Mouse (Mus musculus) ovary, postnatal 14 days (tissue): ENCODE measurements around the gene Fsip1.
A peak's percentile ranks its signal among the peaks of the same experiment; 100 is the strongest.
"Not testable (repeated sequence)": the region's sequence is repeated elsewhere in the genome, so short reads cannot be mapped to it uniquely, and the experiment has no call there.

Experiments used
- DNase-seq: peaks from one replicate; pipeline ENCODE4 v3.0.0; 2022; ENCODE audit warnings: low spot score

Gene Fsip1

GRCm38 (mm10) chr2:118174558-118175383 is 82.0 kb downstream of the Fsip1 start:
- no peak for DNase-seq

DNA sequence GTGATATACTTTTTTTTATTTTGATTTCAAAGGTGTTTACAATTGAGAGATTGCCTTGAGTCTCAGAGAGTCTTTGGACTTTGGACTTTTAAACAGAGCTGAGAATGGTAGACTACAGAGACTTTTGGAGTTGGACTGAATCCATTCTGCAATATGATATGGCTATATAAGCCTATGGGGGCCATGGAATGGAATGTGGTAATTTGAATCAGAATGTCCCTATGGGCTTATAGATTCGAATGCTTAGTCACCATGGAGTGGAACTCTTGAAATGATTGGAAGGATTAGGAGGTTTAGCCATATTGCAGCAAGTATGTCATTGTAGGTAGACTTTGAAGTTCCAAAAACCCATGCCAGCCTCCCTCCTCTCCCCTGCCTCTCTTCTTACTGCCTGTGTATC is 88.5 kb downstream of the Fsip1 start:
- no peak for DNase-seq

DNA sequence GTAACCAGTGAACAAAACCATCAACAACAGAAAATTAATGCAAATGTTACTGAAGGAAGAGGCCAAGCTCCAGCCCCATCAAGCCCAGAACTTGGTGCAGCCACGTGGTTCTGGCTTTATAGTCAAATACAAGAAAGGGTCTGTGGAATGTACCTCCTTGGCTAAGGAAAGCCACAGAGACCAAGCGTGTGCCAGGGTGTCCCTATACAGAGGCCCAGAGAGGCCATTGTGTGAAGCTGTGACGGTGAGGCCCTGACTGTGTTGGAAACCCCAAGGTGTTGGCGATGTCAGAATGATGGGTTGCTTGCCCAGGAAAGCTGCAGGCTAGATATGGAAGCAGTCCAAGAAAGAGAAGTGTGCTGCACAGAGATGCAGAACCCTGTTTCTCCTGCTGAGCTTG is 89.0 kb downstream of the Fsip1 start:
- DNase-seq, result no peak

- DNase-seq, result no peak
These were observed 91.1 kb downstream of the Fsip1 start for GRCm38 (mm10) chr2:118165691-118166090.

DNA sequence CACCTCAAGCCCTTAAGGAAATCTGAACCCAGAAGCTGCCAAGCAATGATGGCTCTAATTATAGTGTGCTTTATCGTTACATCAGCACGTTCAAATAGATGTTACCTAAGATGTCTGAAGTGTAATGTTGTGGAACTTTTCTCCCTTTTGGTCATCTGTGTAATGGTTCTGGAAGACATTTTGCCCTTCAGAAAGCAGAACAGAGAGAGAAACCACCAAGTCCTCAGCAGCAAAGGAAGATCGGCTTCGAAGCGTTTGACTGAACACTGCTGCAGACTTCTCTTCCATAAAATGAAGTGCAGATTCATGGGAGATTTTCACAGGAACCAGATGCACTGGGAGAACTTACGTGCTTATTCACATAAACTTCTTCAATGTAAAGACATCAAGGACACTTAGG is 92.6 kb downstream of the Fsip1 start:
- no peak for DNase-seq

GRCm38 (mm10) chr2:118162486-118162885 is 94.3 kb downstream of the Fsip1 start:
- DNase-seq, result no peak

DNA sequence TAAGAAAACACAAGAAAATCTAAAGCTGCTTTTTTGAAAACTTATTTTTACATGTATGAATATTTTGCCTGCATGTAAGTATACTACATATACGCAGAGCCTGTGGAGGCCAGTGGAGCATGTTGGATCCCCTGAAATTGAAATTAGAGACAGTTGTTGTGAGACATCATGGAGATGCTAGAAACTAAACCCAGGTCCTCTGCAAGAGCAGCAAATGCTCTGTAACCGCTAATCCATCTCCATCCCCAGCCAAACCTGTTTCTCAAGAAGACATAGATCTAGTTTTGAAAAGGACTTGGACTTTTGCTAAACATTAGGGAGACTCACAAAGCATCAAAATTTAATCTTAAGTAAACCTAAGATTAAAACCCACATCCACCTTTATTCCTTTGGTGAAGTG is 95.8 kb downstream of the Fsip1 start:
- no peak for DNase-seq

DNA sequence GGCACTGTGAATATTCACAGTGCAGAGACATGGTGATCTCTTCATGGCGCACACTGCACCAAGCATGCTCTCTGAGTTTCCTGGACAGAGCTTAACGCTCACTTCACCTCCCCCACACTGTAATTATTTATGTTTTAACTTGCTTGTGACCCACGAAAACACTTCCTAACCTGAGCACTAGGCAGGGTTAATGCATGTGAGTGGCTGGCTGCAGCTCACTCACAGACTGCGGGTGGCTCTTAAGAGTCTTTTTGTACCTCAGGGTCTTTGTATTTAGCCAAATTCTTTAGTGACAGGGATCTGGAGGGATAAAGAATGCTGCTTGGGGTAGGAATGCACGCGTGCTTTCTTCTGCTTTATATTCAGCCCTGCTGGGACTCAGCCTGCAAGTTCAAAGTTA is 96.2 kb downstream of the Fsip1 start:
- no peak for DNase-seq

DNA sequence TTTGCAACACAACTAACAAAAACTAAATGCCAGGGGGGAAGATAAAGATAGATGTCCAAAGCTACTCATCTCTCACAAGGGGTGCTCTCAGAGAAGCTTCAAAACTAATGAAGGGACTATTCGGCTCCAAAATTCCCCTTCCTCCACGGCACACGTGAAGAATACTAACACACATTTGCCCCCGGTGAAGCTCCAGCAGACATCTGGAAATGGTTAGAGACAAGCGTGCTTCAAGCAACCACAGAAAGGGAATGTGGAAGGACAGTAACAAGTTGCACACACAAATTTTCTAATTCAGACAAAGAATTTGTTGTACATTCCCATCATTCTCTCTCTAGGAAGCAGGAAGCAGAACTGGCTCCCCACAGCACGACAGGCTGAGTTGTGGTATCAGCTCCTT is 97.6 kb downstream of the Fsip1 start:
- no peak for DNase-seq

- DNase-seq, result no peak
These were observed 98.7 kb downstream of the Fsip1 start for GRCm38 (mm10) chr2:118158095-118158494.

DNA sequence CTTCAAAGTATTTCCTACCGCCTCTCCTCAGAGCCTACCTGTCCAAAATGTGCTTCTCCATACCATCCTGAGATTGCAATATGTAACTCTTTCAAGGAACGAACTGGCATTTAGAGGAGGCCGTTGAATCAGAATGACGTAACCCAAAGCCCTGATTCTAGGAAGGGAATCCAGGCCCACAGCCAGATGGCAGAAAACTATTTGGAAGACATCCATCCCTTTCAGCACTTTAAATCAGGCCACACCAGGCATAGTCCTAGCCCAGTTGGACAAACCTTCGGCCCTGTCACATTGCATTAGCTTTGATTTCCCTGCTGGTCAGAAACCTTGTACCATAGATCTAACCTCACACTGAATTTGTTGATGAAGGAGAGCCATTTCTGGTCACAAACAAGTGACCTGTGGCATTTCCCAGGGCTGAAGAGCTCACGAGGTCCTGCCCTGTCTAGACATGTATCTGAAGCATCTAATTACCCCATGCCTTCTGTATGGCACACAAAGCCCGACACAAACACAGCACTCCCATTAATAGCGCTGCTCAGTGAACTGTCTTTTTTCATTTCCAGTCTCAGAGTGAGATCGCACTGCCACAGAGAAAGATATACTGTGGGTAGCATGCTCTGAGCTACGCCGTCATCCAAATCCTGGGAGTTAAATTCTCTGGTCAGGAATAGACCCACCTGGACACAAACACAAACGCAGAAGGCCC is 106.8 kb downstream of the Fsip1 start:
- peak; percentile 29 for DNase-seq

DNA sequence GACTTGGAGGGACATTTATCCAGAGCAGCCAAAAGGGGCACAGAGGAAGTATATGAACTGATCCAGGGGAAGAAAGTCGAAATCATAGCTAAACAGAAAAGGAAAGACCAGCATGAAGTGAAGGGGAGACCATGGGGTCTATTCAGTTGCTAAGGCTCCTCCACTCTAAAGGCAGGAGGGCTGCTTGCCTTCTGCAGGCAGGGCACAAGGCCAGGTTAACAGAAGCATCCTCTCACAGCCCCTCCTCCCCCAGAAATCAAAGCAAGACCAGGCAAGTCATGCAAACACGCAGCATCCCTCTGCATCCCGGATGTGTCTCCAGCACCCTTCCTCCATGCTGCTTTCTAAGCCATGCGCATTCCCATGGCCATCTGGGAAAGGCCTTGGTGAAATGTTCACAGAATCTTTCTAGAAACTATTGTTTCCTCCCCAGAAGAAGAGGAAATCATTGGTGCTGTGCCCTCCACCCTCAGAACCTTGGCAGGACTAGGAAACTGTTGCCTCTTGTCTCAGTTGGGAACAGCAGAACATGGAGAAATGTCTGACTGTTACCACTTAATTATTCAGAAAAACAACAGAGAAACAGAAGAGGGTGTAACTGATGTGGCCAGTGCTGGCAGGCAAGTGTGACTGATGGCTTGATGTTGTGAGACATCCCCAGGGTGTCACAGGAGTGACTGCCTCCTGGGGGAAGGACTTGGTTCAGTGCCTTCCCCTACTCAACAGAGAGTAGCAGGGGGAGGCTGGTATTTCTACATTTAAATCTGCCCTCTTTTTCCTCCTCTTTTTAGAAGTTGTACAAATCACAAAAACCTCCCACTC is 108.2 kb downstream of the Fsip1 start:
- no peak for DNase-seq

DNA sequence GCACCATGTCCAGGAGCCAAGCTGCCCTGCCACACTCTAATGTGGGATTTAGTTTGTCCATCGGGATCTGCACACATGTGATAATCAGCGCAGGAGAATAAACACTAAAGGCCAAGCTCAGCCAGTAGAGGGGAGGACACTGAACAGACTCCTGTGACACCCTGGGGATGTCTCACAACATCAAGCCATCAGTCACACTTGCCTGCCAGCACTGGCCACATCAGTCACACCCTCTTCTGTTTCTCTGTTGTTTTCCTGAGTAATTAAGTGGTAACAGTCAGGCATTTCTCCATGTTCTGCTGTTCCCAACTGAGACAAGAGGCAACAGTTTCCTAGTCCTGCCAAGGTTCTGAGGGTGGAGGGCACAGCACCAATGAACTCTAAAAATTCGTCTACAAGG is 109.0 kb downstream of the Fsip1 start:
- DNase-seq, result not testable (repeated sequence)

GRCm38 (mm10) chr2:118141651-118142050 is 115.1 kb downstream of the Fsip1 start:
- no peak for DNase-seq

DNA sequence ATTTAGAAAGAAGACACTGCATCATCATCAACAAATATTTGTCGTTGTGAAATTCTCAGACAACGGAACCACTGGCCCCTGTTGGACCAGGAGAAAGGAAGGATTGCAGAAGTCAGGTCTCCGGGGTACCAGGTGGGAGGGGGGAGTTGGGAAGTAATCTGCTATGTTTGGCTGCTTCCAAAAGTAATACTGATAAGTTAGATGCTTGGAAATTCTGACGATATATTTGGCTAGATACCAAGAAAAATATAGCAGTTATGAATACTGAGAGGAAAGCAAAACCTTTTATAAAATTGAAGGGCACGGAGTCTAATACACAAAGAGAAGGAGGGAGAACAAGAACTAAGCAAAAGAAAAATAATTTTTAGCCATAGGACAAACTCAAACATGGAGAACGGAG is 117.5 kb downstream of the Fsip1 start:
- no peak for DNase-seq

GRCm38 (mm10) chr2:118137776-118138175 is 119.0 kb downstream of the Fsip1 start:
- DNase-seq, result no peak

GRCm38 (mm10) chr2:118137071-118137470 is 119.7 kb downstream of the Fsip1 start:
- DNase-seq, result no peak

DNA sequence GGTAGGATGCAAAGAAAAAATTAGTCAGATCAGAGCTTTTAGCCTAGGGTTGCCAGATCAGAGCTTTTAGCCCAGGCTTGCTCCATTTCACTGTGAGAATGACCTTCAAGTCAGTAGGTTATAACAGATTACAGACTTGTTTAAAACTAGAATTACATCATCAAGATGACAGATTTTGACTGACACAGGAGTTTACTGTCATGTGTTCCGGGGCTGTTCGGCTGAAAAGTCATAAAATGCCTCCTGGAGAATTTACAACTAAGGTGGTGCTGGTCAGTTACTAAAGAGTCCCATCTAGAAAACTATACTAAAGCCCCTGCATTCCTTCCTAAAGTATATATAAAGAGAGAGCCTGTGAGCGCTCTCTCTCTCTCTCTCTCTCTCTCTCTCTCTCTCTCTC is 128.5 kb downstream of the Fsip1 start:
- DNase-seq, result no peak

- DNase-seq, result no peak
These were observed 129.1 kb downstream of the Fsip1 start for GRCm38 (mm10) chr2:118127516-118128288.

- DNase-seq, result no peak
These were observed 130.8 kb downstream of the Fsip1 start for GRCm38 (mm10) chr2:118125943-118126470.

DNA sequence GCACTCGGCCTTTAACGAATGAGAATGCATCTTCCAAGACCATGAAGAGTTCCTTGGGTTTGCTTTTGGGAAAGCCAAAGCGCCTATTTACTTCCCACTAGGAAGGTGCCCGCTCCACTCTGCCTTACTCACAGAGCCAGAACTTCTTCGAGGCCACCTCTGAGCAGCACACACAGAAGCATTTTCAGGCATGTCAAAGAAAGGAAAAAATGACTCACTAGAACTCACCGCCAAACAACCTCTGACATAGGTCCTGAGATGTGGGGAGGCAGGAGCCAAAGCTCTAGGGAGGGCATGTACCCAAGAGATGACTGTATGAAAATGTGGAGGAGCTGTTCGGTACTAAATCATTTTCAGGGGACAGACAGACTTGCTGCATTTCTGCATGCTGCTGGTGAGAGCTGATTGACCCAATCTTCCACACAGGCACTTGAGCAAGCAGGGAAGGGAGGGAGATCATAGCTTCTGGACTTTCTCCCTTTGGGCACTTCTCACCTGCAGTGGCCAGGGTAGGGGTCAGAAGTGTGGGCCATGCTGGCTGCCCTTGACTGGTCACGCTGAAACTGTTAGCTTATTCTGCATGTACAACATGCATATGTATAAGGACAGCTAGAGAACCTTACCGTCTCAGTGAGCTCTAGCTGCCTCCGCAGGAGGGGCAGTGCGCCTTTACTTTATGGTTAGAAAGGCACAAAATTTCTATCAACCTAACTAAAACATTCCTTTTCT is 131.4 kb downstream of the Fsip1 start:
- DNase-seq, result no peak
